Mouse (Mus musculus) layer of hippocampus, postnatal 10 days (tissue): ENCODE measurements at regions not wholly inside any gene's neighbourhood (a gene's known extent, or its start where the extent isn't known, plus 50 kb on each side); places are given as distances from the start of the nearest gene placed in this dataset.

ENCODE experiments used
- DNase-seq, 2 experiments: peaks; one replicate each; pipeline ENCODE4 v3.0.0; 2021; ENCODE audit warnings: low spot score in 2 of 2

DNA sequence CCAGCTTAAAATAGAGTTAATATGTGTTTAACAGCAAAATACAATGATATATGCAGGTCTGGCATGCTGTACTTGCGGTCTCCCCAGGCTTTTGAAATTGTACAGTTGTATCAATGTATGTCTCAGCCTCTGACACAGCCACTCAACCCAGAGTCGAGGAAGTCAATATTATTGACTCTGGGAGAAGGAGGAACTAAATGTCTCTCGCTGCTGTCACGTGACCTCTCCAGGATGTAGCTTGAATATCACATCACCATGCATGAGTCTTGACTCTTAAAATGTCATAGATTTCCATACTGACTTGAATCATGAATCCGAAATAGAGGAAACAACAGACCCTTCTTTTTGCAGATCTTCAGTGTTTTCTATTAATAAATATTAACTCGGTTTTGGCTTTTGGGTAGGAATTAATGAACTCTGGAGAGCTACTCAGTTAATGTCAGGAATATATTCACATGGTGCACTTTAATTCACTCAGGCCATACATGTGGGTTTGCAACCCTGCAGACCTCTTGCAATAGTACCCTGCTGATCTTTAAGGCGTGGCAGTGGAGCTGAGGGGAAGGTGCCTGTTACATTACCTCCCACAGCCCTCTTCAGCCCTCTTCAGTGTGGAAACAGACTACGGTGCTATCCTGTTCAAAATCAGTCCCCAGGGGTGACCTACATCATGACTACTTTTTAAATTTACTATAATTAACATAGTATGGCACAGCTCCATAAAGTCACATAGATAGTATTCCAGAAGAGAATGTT lies 102.7 kb upstream of the Foxn2 start:
- DNase-seq: no peak

DNA sequence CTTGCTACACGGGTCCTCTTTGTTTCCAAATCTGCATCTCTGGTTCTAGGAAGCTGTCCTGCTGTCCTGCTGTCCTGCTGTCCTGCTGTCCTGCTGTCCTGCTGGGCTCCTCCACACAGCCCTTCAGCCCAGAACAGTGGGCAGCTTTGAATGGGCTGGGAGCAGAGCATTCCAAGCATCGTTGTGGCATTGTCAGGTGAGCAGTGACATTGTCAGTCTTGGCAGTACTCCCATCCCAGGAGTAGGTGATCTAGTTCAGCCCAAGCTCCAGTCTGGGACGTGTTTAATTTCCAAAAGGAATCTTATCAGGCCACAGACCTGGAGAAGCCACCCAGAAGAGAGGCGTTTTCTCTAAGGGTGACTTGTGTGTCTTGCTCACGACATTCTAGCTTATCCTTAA lies 99.4 kb upstream of the Foxn2 start:
- DNase-seq: no peak

DNA sequence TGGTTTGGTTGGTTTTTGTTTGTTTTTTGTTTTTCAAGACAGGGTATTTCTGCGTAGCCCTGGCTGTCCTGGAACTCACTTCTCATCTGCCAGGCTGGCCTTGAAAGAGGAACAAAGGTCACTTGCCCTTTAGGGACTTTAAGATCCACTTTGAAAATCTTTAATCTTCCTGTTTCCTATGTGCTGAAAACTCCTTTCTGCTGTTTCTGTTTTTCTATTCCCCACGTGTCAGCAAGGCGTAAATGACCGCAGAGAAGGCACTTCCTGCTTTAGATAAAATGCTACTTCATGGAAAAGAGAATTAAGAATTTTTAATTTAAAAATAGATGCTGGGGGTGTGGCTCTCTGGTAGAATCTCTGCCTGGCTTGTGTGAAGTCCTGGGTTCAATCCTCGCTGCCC lies 98.9 kb upstream of the Foxn2 start:
- no peak for DNase-seq

DNA sequence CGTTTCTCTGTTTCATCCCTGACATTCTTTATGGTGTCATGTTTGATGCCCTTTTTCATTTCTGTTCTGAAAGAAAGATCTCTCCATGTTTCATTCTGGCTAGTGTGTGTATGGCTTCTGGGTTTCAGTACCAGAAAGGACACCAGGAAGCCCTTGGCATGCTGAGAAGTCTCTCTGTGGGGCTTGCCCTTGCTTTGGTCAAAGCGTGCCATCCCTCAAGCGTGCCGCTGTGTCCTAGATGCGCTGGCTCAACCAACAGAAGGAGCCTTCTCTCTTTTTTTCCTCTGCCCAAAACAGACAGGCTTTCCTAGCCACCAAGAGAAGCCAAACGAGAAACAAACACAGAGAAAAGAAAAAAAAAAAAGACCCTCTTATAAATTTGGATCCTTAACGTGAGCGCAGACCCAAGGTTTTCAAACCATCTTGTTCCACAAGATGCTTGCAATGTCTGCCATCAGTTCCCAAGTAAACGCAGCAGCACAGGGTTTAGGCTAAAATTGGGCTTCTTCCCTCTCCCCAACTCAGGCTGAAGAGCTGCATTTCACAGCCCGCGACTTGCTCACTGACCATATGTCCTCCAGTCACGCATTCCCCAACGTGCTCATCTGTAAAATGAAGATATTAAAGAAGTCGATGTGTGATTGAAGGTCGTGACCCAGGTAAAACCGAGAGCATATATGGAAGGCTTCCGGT lies 97.3 kb upstream of the Foxn2 start:
- DNase-seq: no peak

DNA sequence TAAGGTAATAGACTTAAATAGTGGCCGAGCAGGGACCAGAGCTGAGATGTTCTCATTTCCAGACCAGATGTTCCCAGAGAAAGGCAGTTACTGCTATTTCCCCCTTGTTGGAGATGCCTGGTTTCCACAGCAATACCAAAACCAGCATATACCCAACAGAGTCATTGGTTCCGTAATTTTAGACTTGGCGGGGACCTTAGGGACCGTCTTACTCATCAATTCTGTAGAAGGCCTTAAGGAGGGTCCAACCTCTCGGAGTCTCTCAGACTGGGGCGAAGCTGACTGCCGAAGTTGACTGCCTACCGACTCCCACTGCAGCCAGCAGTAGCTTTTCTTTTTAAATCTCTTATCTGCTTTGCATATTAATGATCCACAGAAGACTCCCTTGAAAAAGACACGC lies 95.1 kb upstream of the Foxn2 start:
- no peak for DNase-seq

DNA sequence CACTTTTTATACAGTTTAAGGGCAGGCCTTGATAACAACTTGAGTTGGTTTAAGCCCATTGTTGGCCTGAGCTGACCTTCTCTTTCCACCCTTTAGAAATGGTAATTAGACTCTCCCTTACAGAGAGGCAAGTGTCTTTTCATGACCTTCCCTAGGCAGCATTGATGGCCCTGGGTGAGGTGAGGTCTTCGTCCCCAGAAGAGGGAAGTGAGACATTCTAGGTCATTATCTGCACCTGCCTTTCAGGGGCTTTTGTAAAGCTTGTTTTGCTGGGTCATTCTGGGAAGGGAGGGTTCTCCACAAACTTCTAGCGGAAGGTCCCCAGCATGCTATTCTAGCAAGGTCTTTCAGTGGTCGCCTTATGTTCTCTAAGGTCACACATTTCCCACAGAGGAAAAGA lies 93.6 kb upstream of the Foxn2 start:
- no peak for DNase-seq

DNA sequence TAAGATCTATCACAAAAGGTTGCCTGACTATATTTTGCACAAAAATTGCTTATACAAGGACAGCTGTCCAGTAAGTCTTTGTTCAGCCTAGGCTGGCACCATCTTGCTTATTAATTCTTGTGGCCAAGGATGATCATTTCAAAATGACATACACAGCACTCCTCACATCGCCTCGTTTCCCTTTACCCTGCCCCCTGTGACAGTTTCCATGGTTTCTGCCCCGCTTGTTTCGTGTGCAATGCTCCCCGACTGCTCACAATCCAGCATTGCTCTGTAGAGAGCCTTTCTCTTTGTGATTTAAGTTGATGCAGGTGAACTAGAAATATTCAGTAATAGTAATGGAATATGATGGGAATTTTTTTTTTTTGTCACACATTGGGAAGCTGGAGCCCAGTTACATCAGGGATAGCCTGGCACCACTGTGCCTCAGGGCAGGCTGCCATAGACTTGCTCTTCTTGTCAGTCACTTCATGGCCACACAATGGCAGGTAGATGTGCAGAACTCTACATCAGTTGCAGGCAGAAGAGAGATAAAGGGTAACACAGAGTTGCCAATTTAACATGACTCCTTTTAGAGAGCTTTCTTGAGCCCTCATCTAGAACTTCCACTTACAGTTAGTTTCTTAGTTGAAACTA lies 90.6 kb upstream of the Foxn2 start:
- no peak for DNase-seq

DNA sequence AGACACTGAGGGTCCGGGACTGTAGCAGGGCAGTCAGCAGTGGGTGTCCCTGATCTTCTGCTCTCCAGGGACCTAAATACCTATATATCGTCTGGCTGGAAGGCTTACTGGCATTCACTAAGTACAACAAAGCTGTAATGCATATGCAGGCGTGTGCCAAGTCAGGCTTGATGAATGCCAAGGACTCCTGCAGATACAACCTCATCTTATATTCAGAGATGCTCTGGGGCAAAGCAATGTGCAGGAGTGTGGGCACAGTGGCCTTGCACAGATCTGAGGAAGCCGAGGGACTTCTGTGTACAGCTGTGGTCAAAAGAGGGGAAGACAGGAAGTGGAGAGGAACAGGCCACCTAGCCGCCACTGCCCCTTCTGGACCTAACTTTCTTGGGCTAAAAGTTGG lies 89.5 kb upstream of the Foxn2 start:
- DNase-seq: no peak

DNA sequence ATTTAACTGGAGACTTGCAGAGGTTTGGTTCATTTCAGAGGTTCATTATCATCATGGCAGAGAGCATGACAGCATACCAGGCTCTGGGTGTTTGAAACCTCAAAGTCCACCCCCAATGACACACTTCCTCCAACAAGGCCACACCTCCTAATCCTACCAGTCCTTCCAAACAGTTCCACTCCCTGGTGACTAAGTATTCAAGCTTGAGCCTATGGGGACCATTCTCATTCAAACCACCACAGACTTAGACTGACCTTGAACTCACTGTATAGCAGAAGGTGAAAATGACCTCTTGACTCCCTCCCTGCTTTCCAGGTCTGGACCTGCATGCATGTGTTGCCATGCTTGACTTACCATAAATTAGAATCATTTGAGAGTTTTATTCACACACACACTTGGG lies 87.6 kb upstream of the Foxn2 start:
- DNase-seq: no peak

DNA sequence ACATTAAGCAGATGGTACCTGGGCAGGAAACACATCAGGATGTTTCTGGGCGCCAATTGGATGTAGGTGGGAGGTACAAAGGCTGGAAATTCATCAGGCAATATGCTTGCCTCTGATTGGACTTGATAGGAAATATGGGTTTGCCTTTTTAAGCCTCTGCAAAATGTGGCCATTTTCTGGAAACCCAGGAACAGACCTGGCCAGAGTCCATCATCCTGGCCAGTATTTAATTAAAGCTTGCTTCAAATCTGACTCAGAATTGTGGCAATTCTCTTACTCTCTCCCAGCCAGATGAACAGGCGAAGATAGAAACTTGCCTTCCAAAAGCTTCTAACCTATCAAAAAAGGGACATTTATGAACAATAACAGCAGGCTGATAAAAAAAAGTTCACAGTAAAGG lies 79.3 kb upstream of the Foxn2 start:
- DNase-seq: no peak

DNA sequence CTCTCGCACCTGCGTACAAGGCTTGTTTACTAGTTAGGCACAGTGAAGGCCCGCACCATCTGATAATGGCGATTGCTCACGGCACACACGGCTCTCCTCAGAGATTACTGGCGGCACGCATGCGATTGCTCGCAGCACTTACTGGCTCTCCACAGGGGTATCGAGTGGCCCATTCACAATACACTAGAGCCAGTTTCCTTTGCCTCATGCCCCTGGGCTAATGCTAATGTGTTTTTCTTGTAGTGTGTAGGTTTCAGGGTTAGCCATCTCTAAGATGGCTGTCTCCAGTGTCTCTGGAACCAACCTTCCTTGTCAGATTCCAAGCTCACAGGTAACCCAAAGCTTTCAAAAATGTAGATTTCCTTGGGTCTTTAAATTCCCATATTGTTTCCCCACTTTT lies 78.1 kb upstream of the Foxn2 start:
- DNase-seq: no peak

DNA sequence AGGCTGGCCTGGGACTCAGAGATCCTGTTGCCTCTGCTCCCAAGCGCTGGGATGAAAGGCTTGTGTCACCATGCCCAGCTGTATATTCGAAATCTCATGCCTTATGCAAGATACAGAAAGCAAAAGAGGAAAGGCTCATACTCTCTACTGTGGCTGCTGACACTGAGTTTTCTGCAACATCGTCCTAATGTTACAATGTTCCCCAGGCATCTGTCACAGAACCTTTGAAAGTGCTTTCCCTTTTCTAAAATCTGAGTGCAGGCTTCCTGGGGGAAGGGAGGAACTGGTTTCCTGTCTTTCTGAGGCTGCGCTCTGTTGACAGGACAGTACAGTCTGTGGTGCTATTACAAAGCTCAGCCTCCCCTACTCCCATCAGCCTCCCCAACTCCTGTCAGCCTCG lies 72.6 kb upstream of the Foxn2 start:
- no peak for DNase-seq

DNA sequence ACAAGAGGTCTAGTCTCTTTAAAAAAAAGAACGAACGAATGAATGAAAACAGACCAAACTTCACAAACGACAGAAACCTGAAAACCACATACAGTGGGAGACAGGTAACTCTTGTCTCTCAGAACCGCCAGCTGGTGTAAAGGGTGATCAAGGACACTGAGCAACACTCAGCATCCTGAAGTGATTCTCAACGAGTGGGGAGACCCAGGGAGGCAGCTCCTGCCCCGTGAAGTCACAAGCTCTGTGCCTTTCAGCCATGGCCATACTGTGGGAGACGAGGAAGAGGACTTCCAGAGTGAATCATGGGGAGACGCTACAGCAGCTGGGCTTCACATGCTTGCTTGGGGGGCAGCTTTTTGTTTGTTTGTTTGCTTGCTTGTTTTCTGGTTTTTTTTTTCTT lies 70.5 kb upstream of the Foxn2 start:
- no peak for DNase-seq

DNA sequence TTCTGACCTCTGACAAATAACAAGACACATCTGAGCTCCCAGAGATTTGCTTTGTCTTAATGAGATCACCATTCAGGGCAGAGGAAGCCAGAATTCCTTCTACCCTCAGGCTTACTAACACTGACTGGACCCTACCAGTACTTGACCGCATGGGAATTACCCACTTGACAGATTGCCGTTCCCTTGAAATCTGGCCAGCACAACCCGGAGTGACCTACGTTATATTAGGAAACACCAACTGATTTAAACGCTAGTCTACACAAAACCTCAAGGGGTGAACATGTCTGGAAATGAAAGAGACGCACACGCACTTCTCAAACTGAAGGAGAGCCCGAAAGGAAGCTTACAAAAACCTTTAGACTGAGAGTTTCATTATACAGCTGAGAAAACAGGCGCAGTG lies 69.8 kb upstream of the Foxn2 start:
- DNase-seq: no peak

DNA sequence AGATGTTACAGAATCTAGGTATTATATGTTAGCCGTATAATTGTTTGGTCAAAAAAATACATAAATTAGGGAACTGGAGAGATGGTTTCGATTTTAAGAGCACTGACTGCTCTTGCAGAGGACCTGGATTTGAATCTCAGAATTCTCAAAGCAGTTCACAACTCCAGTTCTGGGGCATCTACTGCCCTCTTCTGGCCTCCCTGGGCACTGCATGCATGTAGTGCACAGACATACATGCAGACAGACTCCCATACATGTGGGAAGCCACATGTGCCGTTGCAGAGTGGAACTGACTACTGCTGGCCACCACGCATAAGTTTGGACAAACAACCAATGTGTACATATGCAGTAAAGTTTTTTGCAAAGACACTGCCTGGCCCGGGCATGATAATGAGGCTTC lies 62.0 kb upstream of the Foxn2 start:
- no peak for DNase-seq

DNA sequence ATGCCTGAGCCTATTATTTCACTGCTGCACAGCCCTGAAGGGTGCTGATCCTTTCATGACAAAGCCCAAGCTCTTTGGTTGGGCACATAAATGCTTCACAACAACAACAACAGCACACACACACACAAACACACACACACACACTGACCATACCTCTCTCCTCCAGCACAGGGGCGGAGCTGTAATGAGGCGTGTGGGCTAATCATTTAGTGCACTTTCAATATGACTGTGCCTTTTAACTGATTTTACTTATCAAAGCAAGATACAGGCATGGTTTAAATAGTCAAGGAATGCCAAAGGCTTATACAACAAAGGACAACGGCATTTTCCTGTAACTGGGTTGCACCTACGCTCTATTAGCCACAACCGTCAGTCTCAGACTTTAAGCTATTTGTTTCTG lies 61.1 kb upstream of the Foxn2 start:
- DNase-seq: no peak

DNA sequence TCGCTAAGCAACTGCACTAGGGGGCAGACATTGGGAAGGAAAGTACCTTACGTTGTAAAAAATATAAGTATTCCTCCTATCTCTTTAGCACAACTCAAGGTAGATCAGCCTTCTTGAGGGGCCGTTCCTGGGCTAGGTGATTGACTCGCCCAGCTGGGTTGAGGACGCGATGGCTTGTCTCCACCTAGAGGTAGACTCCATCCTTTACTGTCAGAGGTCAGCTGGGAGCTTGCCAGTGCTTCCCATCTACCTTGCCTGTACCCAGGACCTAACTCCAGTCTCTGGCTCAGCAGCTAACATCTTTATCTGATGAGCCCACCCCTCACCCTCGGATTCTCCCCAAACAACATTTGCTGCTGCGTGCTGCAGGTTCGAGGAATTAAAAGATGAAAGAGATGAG lies 59.4 kb upstream of the Foxn2 start:
- DNase-seq: no peak

DNA sequence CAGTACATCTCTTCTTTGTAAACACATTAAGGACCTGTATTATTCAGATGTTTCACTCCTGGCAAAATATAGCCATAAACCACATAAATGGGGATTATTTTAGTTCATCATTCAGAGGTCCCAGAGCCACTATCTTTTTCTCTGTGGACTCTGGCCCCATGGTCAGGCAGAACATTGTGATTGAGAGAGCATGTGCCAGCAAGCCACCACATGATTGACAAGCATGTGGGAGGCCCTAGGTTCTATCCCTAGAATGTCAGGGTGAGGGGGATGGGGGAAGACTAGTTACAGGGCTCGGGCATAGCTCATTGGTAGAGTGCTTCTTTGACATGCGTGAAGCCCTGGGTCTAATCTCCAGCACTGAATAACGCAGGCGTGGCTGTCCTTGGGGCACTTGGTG lies 57.1 kb upstream of the Foxn2 start:
- no peak for DNase-seq

DNA sequence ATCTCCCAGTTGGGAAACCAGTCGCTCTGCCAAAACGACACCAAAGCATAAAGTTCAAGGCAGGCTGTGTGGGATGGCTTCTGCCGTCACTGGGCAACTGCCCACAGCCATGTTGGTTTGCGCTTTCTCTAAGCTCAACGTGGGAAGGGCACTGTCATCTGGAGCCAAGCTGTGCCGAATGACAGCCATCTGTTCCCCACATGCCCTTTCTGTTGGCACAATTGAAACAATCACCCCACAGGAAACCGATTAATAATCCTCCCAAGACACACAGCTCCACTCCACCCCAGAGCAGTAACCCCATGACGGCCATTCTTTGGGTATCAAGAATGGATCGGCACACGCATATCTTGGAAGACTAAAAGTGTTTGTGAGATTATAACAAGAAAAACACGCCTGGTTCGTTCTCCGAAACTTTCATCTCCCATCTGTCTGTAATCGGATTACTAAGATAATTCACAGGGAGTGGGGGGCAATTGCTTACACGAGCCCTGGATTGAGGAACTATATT lies 52.0 kb upstream of the Foxn2 start:
- DNase-seq: peak; percentile 46

DNA sequence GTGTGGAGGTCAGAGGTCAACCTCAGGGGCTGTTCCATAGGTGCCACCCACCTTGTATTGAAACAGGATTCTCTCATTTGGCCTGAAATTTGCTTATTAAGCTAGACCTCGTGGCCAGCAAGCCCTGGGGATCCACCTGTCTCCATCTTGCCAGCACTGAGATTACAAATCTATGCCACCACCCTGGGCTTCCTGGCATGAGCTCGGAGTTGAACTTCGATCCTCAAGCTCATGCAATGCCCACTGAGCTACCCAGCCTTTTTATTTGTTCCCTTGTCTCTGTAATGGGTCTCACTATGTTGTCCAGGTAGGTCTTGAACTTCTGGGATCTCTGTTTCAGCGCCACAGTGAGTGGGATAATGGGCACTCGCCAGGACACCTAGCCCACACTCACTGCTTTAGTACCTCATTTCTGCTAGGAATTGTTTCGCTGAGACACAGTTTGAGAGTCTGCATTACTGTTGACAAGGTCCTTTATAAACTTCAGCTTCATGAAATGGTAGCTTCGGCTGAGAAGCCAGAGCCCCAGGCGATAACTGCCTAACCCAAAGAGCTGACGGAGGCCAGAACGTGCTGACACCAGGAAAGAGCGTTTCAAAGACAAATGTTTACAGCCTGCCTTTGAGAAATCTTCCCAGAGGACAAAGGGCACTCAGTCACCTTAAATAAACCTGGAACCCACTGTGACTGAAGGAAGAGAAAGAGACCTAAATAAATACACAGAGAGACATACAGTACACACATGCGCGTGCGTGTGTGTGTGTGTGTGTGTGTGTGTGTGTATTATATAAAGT lies 50.6 kb upstream of the Foxn2 start:
- no peak for DNase-seq
